Mouse (Mus musculus) cerebellum, adult 11 months (tissue): Measurements from ENCODE around the gene Cyp26a1.

ENCODE experiments used
- DNase-seq: peaks from one replicate; pipeline ENCODE4 v3.0.0; 2022

Cyp26a1 gene

DNA sequence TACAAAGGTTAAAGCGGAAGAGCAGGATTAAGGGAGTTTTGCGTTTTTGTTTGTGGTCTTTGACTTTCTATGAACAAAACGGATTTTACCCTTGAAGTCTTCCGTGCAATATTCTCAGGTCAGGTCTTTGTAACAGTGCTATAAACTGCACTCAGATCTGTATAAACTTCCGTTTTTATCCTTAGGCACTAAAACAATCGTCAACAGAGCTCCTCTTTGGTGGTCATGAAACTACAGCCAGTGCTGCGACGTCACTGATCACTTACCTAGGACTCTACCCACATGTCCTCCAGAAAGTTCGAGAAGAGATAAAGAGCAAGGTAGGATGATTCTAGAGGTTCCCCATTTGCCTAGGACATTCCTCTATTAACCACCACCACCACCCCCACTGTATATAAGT lies 2.1 kb downstream of the Cyp26a1 start:
- DNase-seq: no peak

DNA sequence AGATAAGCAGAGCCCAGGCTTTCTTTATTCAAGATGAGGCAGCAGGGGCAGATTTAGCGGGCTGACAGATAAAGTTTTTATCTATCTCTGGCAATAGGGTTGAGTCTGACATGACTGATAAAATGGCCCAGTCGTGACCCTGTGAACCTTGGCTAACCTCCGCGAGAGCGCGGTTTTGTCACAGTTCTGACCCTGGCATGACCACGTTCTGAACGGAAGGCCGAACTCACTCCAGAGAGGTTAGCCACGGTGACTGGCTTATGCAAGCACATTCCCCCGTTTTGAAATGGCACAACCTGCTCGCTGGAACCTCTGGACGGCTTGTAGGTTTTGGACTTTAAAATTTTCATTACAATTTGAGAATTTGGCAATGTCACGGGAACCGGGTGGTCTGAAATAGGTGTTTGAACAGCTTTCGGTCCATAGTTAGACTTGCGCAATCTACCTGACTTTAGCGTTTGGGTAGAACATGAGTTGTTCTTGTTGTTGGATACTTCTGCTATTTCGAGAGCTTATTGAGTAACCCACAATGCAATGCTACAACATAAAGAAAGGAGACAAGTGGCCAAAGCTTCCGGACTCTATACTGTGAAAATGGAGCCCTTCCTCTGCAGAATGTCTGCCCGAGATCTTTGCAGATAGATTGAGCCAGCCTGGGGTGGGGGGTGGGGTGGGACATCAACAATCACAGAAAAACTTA lies 4.9 kb downstream of the Cyp26a1 start:
- no peak for DNase-seq

DNA sequence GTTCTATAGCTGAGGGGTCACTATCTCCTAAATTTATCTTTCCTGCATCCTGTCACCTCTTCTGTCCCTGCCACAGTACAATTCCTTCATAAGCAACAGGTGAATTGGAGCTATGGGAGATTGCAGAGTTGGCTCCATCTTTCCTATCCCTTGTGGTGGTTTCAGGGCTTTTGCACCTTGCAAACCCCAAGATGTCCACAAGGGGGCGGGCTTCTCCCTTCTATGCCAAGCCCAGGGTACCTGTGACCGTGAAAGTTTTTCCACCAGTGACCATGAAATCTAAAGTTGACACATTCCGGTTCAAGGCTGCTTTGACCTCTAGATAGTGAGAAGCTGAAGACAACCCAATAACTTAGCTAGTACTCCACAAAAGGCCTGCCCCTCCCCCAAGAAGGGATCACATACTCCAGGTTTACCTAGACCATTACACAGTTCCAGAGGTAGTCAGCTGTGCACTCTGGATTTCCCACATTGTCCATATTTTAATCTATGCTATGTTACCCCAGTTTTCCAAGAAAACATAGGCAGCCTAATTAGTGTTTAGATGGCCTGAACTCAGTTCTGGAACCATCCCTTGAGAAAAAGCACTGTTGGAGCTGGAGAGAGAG lies 6.4 kb downstream of the Cyp26a1 start:
- DNase-seq: no peak

DNA sequence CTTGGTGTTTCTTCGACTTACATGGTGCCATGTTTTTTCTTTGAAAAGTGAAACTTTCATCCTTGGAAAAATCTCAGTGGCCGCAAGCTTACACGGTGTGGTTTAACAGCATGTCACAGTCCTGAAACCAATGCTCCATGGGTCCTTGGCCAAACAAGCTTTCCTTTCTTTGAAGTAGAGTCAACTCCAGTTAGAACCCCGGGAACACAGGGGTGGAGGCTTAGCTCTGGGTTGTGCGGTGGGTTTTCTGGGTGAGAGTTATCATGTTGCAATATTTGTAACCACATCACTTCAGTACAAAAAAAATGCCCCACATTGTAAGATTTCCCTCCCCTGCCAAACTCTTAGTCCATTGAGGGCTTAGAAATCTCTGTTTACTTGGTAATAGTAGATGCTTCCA lies 8.1 kb downstream of the Cyp26a1 start:
- no peak for DNase-seq

DNA sequence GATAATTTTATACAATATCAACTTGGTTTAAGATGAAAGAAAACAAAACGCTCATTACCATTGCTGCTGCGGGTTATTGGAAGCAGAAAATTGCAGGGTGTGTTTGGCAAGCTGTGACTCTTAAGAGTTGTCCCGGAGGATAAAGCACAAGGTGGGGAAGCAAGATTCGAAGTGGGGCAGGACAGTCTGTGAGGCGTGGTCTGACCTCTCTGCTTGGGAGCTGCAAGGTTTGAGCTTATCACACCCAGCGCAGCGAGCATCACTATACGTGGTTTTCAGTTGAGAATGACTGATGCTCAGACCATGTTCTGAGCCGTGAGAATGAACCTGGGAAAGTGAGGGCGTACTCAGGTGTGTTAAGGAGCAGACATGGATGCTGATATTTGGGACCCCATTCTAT lies 17.1 kb downstream of the Cyp26a1 start:
- DNase-seq: no peak

DNA sequence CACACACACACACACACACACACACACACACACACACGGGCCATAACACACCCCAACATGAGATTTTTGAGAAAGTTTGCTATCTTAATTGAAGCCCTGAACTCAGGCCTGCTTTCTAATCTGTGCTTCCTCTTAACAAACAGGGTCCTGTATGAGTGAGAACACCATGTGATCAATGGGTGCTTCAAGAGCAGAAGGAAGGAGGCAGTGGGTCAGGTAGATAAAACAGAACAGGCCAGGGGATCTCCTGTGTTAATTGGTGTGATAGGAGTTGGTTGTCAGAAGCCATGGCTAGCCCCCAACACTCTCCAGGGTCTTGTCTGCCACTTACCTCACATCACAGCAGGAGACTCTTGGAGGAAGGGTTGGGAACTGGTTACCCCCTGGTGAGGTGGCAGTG lies 18.4 kb downstream of the Cyp26a1 start:
- DNase-seq: no peak

GRCm38 (mm10) chr19:37716524-37717175 lies 19.1 kb downstream of the Cyp26a1 start:
- no peak for DNase-seq

DNA sequence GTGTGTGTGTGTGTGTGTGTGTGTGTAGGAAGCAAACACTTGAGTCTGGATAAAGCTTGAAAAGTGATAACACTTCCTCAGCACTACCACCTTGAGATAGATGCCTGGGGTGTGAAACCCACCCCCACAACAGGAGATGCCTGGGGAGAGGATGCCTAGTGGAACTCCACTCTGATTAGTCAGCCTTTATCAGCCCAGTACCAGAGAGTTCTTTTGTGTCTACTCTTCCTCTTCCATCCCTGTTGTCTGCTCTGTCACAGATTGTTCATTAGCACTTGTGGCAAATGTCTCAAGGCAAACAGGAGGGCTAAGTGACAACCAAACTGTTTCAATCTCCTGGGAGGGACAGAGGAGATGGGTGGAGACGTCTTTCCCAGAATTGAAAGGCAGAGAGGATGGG lies 21.6 kb downstream of the Cyp26a1 start:
- DNase-seq: no peak

DNA sequence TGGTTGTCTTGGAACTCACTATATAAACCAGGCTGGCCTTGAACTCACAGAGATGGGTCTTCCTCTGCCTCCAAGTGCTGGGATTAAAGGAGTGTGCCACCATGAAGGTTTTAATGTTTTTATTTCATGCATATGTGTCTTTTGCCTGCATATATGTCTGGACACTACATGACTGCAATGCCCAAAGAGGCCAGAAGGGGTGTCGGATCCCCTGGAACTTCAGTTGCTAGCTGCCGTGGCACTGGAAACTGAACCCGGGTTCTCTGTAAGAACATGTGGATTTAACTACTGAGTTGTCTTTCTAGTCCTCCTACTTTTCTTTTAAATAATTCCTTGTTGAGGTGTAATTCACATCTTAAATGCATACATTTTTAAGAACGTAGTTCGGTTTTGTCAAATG lies 27.0 kb downstream of the Cyp26a1 start:
- no peak for DNase-seq

- no peak for DNase-seq
Observed at GRCm38 (mm10) chr19:37726585-37726984, 29.0 kb downstream of the Cyp26a1 start.

DNA sequence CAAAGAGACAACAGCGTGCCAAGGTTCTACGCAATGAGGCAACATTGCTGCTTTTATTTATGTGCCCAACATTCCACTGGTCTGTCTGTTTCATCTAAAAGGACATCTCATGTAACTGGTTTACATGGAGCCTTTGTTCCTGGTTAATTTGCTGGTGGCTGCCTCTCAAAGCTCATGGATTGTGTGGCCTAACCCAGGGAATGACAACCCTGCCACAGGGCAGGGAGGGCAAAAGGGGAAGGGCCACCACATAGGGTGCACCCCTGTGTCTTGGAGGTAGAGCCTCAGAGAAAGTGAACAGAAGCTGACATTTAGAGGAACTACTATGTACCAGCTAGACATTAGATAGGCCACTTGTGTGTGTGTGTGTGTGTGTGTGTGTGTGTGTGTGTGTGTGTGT lies 29.8 kb downstream of the Cyp26a1 start:
- DNase-seq: no peak

DNA sequence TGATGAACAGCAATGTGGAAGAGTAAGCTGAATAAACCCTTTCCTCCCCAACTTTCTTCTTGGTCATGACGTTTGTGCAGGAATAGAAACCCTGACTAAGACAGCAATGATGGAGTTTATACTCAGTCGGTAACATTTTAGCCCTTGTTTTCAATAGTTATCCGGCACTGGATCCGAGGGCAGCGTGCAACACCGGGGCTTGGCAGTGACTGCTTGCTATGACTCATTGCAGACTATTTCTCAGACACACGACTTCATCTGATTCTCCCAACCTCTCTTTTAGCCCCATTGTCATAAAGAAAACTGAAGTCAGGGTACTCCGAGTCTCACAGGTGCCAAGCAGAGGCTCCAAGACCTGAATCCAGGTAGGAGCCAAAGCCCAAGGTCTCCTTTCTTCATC lies 37.8 kb downstream of the Cyp26a1 start:
- no peak for DNase-seq

DNA sequence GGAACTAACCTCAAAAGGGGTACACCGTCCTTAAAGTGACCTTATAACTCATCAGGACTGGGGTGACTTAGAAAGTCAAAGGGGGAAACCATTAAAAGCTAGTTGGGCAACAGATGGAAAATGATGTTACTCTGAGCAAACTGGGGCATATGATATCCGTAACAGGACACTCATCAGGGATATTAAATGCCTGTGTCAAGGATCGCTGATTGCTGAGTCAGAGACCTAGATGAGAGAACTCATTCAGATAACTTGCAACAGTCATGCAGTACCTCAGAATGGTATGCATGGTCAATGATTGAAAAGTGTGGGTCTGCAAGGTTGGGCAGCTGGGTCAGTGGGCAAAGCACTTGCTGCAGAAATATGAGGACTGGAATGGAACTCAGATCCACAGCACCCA lies 41.0 kb downstream of the Cyp26a1 start:
- DNase-seq: no peak

DNA sequence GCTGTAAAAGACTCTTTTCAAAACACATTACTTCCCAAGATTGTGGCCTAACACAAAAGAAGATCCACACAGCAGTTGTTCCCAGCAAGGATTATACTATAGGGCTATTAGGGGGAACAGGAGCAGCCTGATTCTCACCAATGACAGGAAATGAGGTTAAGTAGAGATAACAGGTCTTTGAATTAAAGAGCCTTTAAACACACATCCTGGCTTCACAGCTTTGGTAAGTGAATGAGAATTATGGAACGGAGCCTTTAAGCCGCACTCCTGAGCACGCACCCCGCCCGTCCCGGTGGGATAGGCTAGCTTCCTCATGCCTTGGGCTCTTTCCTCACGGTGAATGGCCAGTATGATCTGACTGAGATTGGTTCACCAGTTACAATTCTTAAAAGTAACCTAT lies 42.4 kb downstream of the Cyp26a1 start:
- no peak for DNase-seq
